ENCODE assay signal across 13 mouse cellular contexts in genomic region chr17:85949919-85950505, GRCm38 (mm10).
DNase-seq lines count a peak whose midpoint lies in the region; ATAC-seq and TF ChIP-seq lines count a peak whose summit lies in the region.
"Had no signal": no experiment of that assay in that cellular context is flagged by ENCODE, and none has a peak within 500 bp of the region (broad histone marks: within the 10 kb centered on the region; RNA-seq: fewer than 3 reads in every experiment).

No protein-coding gene starts in this region.

- no peak overlapping the region for H3K27ac ChIP-seq in kidney, postnatal 0 days
- H3K27ac ChIP-seq in forebrain, postnatal 0 days (ENCODE audit: low read depth, low read length), result no peak overlapping the region
- 0 out of 2 replicates have a peak overlapping the region, but pooled peaks have one; percentile 30 for H3K27ac ChIP-seq in midbrain, embryonic 12.5 days (replicated peaks)
- H3K27ac ChIP-seq: heart, embryonic 13.5 days; layer of hippocampus, adult 2 months had no signal

- TF ChIP-seq CTCF in kidney, postnatal 0 days (IDR thresholded peaks at IDR 0.05; ENCODE audit: low read depth), result no peak
- no peak for TF ChIP-seq CTCF in forebrain, postnatal 0 days (IDR thresholded peaks at IDR 0.05; ENCODE audit: low read depth)

- DNase-seq in kidney, postnatal 0 days (ENCODE audit: low spot score), result peak; percentile 62
- no peak for DNase-seq in kidney, postnatal 36 days
- DNase-seq in embryo, embryonic 10.5 days (ENCODE audit: low spot score), result peak; percentile 60
- DNase-seq in forebrain, postnatal 0 days, result peak; percentile 57
- DNase-seq in frontal cortex, postnatal 25 days (ENCODE audit: low spot score in 2 of 2), result no peak
- DNase-seq in cerebellum, postnatal 10 days, result no peak
- no peak for DNase-seq in gastrocnemius, postnatal 25 days
- DNase-seq: liver; thymus, postnatal 4 days had no signal

- H3K4me1 ChIP-seq in kidney, postnatal 0 days (replicated peaks; ENCODE audit: insufficient read depth, low read length), result no peaks in the 10 kb centered on the region
- 0 out of 2 replicates have a peak, but pooled peaks cover 7% of the 10 kb centered on the region for H3K4me1 ChIP-seq in forebrain, postnatal 0 days (ENCODE audit: insufficient read depth)
- H3K4me1 ChIP-seq in midbrain, embryonic 12.5 days, result peaks cover 12% of the 10 kb centered on the region; the same call in 1 of the 2 replicates

- WGBS in kidney, postnatal 0 days, result 24% methylated on average over 14 of the region's 14 CpGs
- WGBS in forebrain, postnatal 0 days, result 15% methylated on average over 14 of the region's 14 CpGs
- WGBS in midbrain, embryonic 12.5 days, result 36% methylated on average over 14 of the region's 14 CpGs

- H3K9me3 ChIP-seq in kidney, postnatal 0 days (replicated peaks; ENCODE audit: low read length), result no peaks in the 10 kb centered on the region
- H3K9me3 ChIP-seq in forebrain, postnatal 0 days (ENCODE audit: low read length), result no peaks in the 10 kb centered on the region
- H3K9me3 ChIP-seq in midbrain, embryonic 12.5 days, result no peaks in the 10 kb centered on the region
- H3K9me3 ChIP-seq: heart, embryonic 13.5 days had no signal

- H3K4me3 ChIP-seq in kidney, postnatal 0 days (replicated peaks; ENCODE audit: low read depth, low read length), result no peak overlapping the region
- H3K4me3 ChIP-seq in forebrain, postnatal 0 days (ENCODE audit: low read depth, low read length), result no peak overlapping the region
- H3K4me3 ChIP-seq in midbrain, embryonic 12.5 days, result no peak overlapping the region
- H3K4me3 ChIP-seq: heart, embryonic 13.5 days; layer of hippocampus, adult 2 months had no signal

- no peak for ATAC-seq in kidney, postnatal 0 days (replicated peaks; ENCODE audit: low FRiP score, low read depth)
- peak; percentile 84 for ATAC-seq in forebrain, postnatal 0 days
- ATAC-seq in midbrain, embryonic 12.5 days (ENCODE audit: low FRiP score, low read depth), result peak; percentile 84
- ATAC-seq: CD4-positive, CD25-positive, alpha-beta regulatory T cell, adult 4 months had no signal

- H3K27me3 ChIP-seq in kidney, postnatal 0 days (ENCODE audit: insufficient read depth, low read length), result no peaks in the 10 kb centered on the region
- no peaks in the 10 kb centered on the region for H3K27me3 ChIP-seq in forebrain, postnatal 0 days (ENCODE audit: insufficient read depth, low read length)
- H3K27me3 ChIP-seq in midbrain, embryonic 12.5 days, result peaks cover 20% of the 10 kb centered on the region; the same call in 1 of the 2 replicates

- H3K4me2 ChIP-seq in kidney, postnatal 0 days (ENCODE audit: low read length), result no peak overlapping the region
- no peak overlapping the region for H3K4me2 ChIP-seq in forebrain, postnatal 0 days (ENCODE audit: low read depth)
- H3K4me2 ChIP-seq in midbrain, embryonic 12.5 days (replicated peaks), result no peak overlapping the region
- H3K4me2 ChIP-seq: heart, embryonic 13.5 days had no signal

- H3K36me3 ChIP-seq in kidney, postnatal 0 days (ENCODE audit: insufficient read depth, low read length), result no peaks in the 10 kb centered on the region
- H3K36me3 ChIP-seq in forebrain, postnatal 0 days (ENCODE audit: insufficient read depth), result no peaks in the 10 kb centered on the region
- H3K36me3 ChIP-seq in midbrain, embryonic 12.5 days, result no peaks in the 10 kb centered on the region
- H3K36me3 ChIP-seq: heart, embryonic 13.5 days had no signal

- no peak overlapping the region for H3K9ac ChIP-seq in kidney, postnatal 0 days (ENCODE audit: low read depth, low read length)
- no peak overlapping the region for H3K9ac ChIP-seq in forebrain, postnatal 0 days
- no peak overlapping the region for H3K9ac ChIP-seq in midbrain, embryonic 12.5 days (replicated peaks)
- H3K9ac ChIP-seq: heart, embryonic 13.5 days had no signal

Comparison
In these comparisons a context has a peak if more than half of its experiments do, and no peak if none do; other contexts are left out.
1. DNase-seq: peak in kidney, postnatal 0 days (single experiment), embryo, embryonic 10.5 days (single experiment) and forebrain, postnatal 0 days (single experiment); none in kidney, postnatal 36 days (0 of 2), frontal cortex, postnatal 25 days (0 of 2), cerebellum, postnatal 10 days (0 of 2) and gastrocnemius, postnatal 25 days (single experiment).